Mouse (Mus musculus) hindbrain, embryonic 16.5 days (tissue): ENCODE measurements around the gene Gm15056. TPM values are rescaled to one million over a fixed set of nuclear protein-coding genes. Genes with fewer than 3 reads are reported as not detected.

Experiments used
- ATAC-seq: fragments of 200-750 bp; cut with Nextera tagmentation; 2 replicates; pipeline ENCODE4 v1.8.0; 2017; ENCODE audit warnings: moderate TSS enrichment, moderate library complexity
- H3K27ac ChIP-seq: fragments of 300-500 bp; sonication (generic); 2 replicates; pipeline ENCODE4 v1.5.1; 2014; ENCODE audit warnings: low read depth, mild to moderate bottlenecking, control low read depth, low read length, moderate library complexity
- H3K27me3 ChIP-seq: fragments of 300-500 bp; sonication (generic); replicated peaks from 2 replicates; pipeline ENCODE4 v1.6.1; 2014; ENCODE audit warnings: low read length; ENCODE audit not compliant: control insufficient read depth, insufficient read depth
- H3K36me3 ChIP-seq: fragments of 300-500 bp; sonication (generic); 2 replicates; pipeline ENCODE4 v1.6.1; 2014; ENCODE audit warnings: mild to moderate bottlenecking, low read length, moderate library complexity, mixed read lengths; ENCODE audit not compliant: control insufficient read depth, insufficient read depth
- H3K4me1 ChIP-seq: fragments of 300-500 bp; sonication (generic); 2 replicates; pipeline ENCODE4 v1.6.1; 2014; ENCODE audit warnings: low read depth, low read length; ENCODE audit not compliant: control insufficient read depth, insufficient read depth
- H3K4me2 ChIP-seq: fragments of 300-500 bp; sonication (generic); 2 replicates; pipeline ENCODE4 v1.6.1; 2014; ENCODE audit warnings: mild to moderate bottlenecking, low read length, control low read depth, moderate library complexity
- H3K4me3 ChIP-seq: fragments of 300-500 bp; sonication (generic); 2 replicates; pipeline ENCODE4 v1.5.1; 2014; ENCODE audit warnings: mild to moderate bottlenecking, low read length, control low read depth, moderate library complexity
- H3K9ac ChIP-seq: fragments of 300-500 bp; sonication (generic); 2 replicates; pipeline ENCODE4 v1.6.1; 2014; ENCODE audit warnings: low read depth, mild to moderate bottlenecking, control low read depth, low read length, moderate library complexity
- H3K9me3 ChIP-seq: fragments of 300-500 bp; sonication (generic); 2 replicates; pipeline ENCODE4 v1.6.1; 2014; ENCODE audit warnings: mild to moderate bottlenecking, low read length, moderate library complexity; ENCODE audit not compliant: control insufficient read depth
- WGBS: fragments of 180-500 bp; shearing (Covaris S2); extraction: QIAGEN DNeasy Blood & Tissue Kit; methylation state at CpG from one replicate; pipeline ENCODE4 v1.1.7; 2014; 5-methylcytosine and 5-hydroxymethylcytosine counted together
- polyA plus RNA-seq: library from polyadenylated mRNA; unstranded; fragments of >200 nt; fragmentation: Nextera tagmentation; extraction: Ambion mirVana; gene quantifications from 2 replicates; pipeline ENCODE4 v1.2.1, GENCODE M21; 2015

Gene Gm15056
- polyA plus RNA-seq = not detected in 2 replicates

GRCm38 (mm10) chr8:20902527-20902926 is at the start of gene Gm15056:
Gene Gm15056, minus strand, starts transcription at chr8:20902627.
- no peaks in the 10 kb centered on the region for H3K27me3 ChIP-seq
- H3K4me2 ChIP-seq = no peak within 1 kb of the TSS
- no peak within 1 kb of the TSS for H3K4me3 ChIP-seq
- H3K4me1 ChIP-seq = no peaks in the 10 kb centered on the region
- H3K27ac ChIP-seq = no peak within 1 kb of the TSS
- ATAC-seq = no peak
- H3K36me3 ChIP-seq = no peaks in the 10 kb centered on the region
- peaks cover 34% of the 10 kb centered on the region for H3K9me3 ChIP-seq
- H3K9ac ChIP-seq = no peak within 1 kb of the TSS
- 62% methylated on average over 2 of the region's 2 CpGs for WGBS

- H3K4me3 ChIP-seq = no peak within 1 kb of the TSS
- no peaks in the 10 kb centered on the region for H3K27me3 ChIP-seq
- H3K4me2 ChIP-seq = no peak within 1 kb of the TSS
- 75% methylated on average over 3 of the region's 3 CpGs for WGBS
- no peak for ATAC-seq
- H3K9me3 ChIP-seq = peaks cover 3% of the 10 kb centered on the region
- no peak within 1 kb of the TSS for H3K9ac ChIP-seq
- H3K36me3 ChIP-seq = no peaks in the 10 kb centered on the region
- no peak within 1 kb of the TSS for H3K27ac ChIP-seq
- no peaks in the 10 kb centered on the region for H3K4me1 ChIP-seq
These were observed 42.2 kb upstream of the Gm15056 start, which contains the start of gene AY761185 for GRCm38 (mm10) chr8:20944610-20945009. Gene AY761185, minus strand, starts transcription at chr8:20944710.

- H3K4me3 ChIP-seq = no peak within 1 kb of the TSS
- ATAC-seq = no peak
- WGBS = 77% methylated on average over 3 of the region's 3 CpGs
These were observed 19.5 kb upstream of the Gm15056 start, which contains the start of gene Gm6040 for GRCm38 (mm10) chr8:20921971-20922370. Gene Gm6040, minus strand, starts transcription at chr8:20922071.

GRCm38 (mm10) chr8:20912288-20912687 is 9.9 kb upstream of the Gm15056 start:
- H3K9ac ChIP-seq = no peak overlapping the region
- 85% methylated on average over 1 of the region's 1 CpGs for WGBS
- no peaks in the 10 kb centered on the region for H3K36me3 ChIP-seq
- no peak overlapping the region for H3K4me3 ChIP-seq
- no peaks in the 10 kb centered on the region for H3K4me1 ChIP-seq
- ATAC-seq = no peak
- H3K9me3 ChIP-seq = peaks cover 4% of the 10 kb centered on the region; the same call in 1 of the 2 replicates
- no peak overlapping the region for H3K27ac ChIP-seq
- no peak overlapping the region for H3K4me2 ChIP-seq
- H3K27me3 ChIP-seq = no peaks in the 10 kb centered on the region

More at GRCm38 (mm10) chr8:20921971-20922370, 19.5 kb upstream of the Gm15056 start, which contains the start of gene Gm6040:
- Histone ChIP-seq H3K27ac (no peak within 1 kb of the TSS), H3K9ac (no peak within 1 kb of the TSS), H3K4me1 (no peaks in the 10 kb centered on the region), H3K9me3 (peaks cover 10% of the 10 kb centered on the region), H3K36me3 (no peaks in the 10 kb centered on the region), H3K27me3 (no peaks in the 10 kb centered on the region), H3K4me2 (no peak within 1 kb of the TSS)

GRCm38 (mm10) chr8:20908256-20908655 is 5.8 kb upstream of the Gm15056 start:
- H3K27ac ChIP-seq = no peak overlapping the region
- no peaks in the 10 kb centered on the region for H3K4me1 ChIP-seq
- WGBS = 67% methylated on average over 2 of the region's 2 CpGs
- no peak overlapping the region for H3K4me2 ChIP-seq
- H3K9ac ChIP-seq = no peak overlapping the region
- no peaks in the 10 kb centered on the region for H3K27me3 ChIP-seq
- no peak overlapping the region for H3K4me3 ChIP-seq
- no peaks in the 10 kb centered on the region for H3K36me3 ChIP-seq
- no peak for ATAC-seq
- H3K9me3 ChIP-seq = peaks cover 17% of the 10 kb centered on the region

GRCm38 (mm10) chr8:20907119-20907518 is 4.7 kb upstream of the Gm15056 start:
- no peaks in the 10 kb centered on the region for H3K27me3 ChIP-seq
- no peak overlapping the region for H3K27ac ChIP-seq
- H3K36me3 ChIP-seq = no peaks in the 10 kb centered on the region
- ATAC-seq = no peak
- H3K4me3 ChIP-seq = no peak overlapping the region
- H3K9me3 ChIP-seq = peaks cover 17% of the 10 kb centered on the region
- H3K4me2 ChIP-seq = no peak overlapping the region
- no peak overlapping the region for H3K9ac ChIP-seq
- 94% methylated on average over 2 of the region's 2 CpGs for WGBS
- H3K4me1 ChIP-seq = no peaks in the 10 kb centered on the region

- no peak for ATAC-seq
- peaks cover 31% of the 10 kb centered on the region for H3K9me3 ChIP-seq
- no peak within 1 kb of the TSS for H3K9ac ChIP-seq
- H3K27ac ChIP-seq = no peak within 1 kb of the TSS
- H3K27me3 ChIP-seq = no peaks in the 10 kb centered on the region
- H3K36me3 ChIP-seq = no peaks in the 10 kb centered on the region
- no peaks in the 10 kb centered on the region for H3K4me1 ChIP-seq
- H3K4me3 ChIP-seq = no peak within 1 kb of the TSS
- 87% methylated on average over 2 of the region's 2 CpGs for WGBS
- H3K4me2 ChIP-seq = no peak within 1 kb of the TSS
These were observed 10.1 kb downstream of the Gm15056 start, which contains the start of gene Defb33 for GRCm38 (mm10) chr8:20892369-20892768. Gene Defb33, plus strand, starts transcription at chr8:20892669.

- H3K36me3 ChIP-seq = no peaks in the 10 kb centered on the region
- H3K27me3 ChIP-seq = no peaks in the 10 kb centered on the region
- 47% methylated on average over 6 of the region's 6 CpGs for WGBS
- H3K27ac ChIP-seq = no peak overlapping the region
- ATAC-seq = no peak
- H3K9me3 ChIP-seq = peaks cover 12% of the 10 kb centered on the region
- H3K4me2 ChIP-seq = no peak overlapping the region
- H3K4me3 ChIP-seq = no peak overlapping the region
- no peaks in the 10 kb centered on the region for H3K4me1 ChIP-seq
- no peak overlapping the region for H3K9ac ChIP-seq
These were observed 27.8 kb downstream of the Gm15056 start for GRCm38 (mm10) chr8:20874608-20875007.
